Mouse (Mus musculus) cortical plate, adult 2 months (tissue): ENCODE measurements around the gene Apeh.

ENCODE experiments used
- CTCF ChIP-seq: fragments of 200-500 bp; IDR thresholded peaks from 2 replicates; pipeline ENCODE4 v1.5.1; 2011; ENCODE audit warnings: mild to moderate bottlenecking, control low read depth, low read length; ENCODE audit not compliant: insufficient read depth; ENCODE audit errors: extremely low read depth
- POLR2A ChIP-seq: fragments of 200-500 bp; IDR thresholded peaks from 2 replicates; pipeline ENCODE4 v1.6.1; 2011; ENCODE audit warnings: mild to moderate bottlenecking, low read length, control low read depth; ENCODE audit not compliant: insufficient read depth; ENCODE audit errors: extremely low read depth

GRCm38 (mm10) chr9:108131502-108131901 lies 37.1 kb upstream of the Apeh start:
- TF ChIP-seq POLR2A (no peak), CTCF (no peak)
